Mouse (Mus musculus) heart, postnatal 14 days (tissue): ENCODE results near the gene Ccdc12. TPM values are rescaled to one million over a fixed set of nuclear protein-coding genes. Genes with fewer than 3 reads are reported as not detected.

Experiments used
- DNase-seq, 2 experiments: peaks; one replicate each; pipeline ENCODE4 v3.0.0; 2021 to 2022
- intact Hi-C: fragments of 180-260 bp; cut with DNase I; formaldehyde crosslinking; loops from one replicate; pipeline ENCODE4 v1.15.1; 2025
- long read RNA-seq, 2 experiments: library from polyadenylated mRNA; stranded (forward); transcript quantifications; one replicate each; pipeline ENCODE4 v2.0.0; 2021
- total RNA-seq, 2 experiments: library from RNA; stranded (reverse); gene quantifications; 2 replicates each; pipeline ENCODE4 v1.2.3; 2021

Gene Ccdc12
- total RNA-seq: 10 to 100 TPM; 65.4 to 68.1 TPM
- long read RNA-seq, experiment 1, transcript Ccdc12-201 (7 exons, 834 nt): major isoform, 51 of 55 reads
- long read RNA-seq, experiment 1, partial matches to known transcripts: 0 of 55 reads
- long read RNA-seq, experiment 1, other reads (novel, unspliced or antisense): 0 of 55 reads
- long read RNA-seq, experiment 2, transcript Ccdc12-201 (7 exons, 834 nt): major isoform, 37 of 43 reads
- long read RNA-seq, experiment 2, partial matches to known transcripts: 1 of 43 reads
- long read RNA-seq, experiment 2, other reads (novel, unspliced or antisense): 1 of 43 reads

- DNase-seq: peak; percentile 95 to 96
- intact Hi-C loops: no loop called here
Observed at GRCm38 (mm10) chr9:110656249-110657221, at the start of gene Ccdc12. Gene Ccdc12 (plus strand): TSS chr9:110656503.

GRCm38 (mm10) chr9:110611471-110611870, 44.8 kb upstream of the Ccdc12 start:
- intact Hi-C loops: no loop called here
- DNase-seq: no peak

- DNase-seq: peak in 1 of 2 experiments; percentile 33
- intact Hi-C loops: no loop called here
Observed at GRCm38 (mm10) chr9:110617081-110617480, 39.2 kb upstream of the Ccdc12 start.

- DNase-seq: no peak
- intact Hi-C loops: no loop called here
Observed at GRCm38 (mm10) chr9:110620180-110620579, 36.1 kb upstream of the Ccdc12 start.

GRCm38 (mm10) chr9:110620685-110621084, 35.6 kb upstream of the Ccdc12 start:
- intact Hi-C loops: no loop called here
- DNase-seq: no peak

- no peak for DNase-seq
Observed at GRCm38 (mm10) chr9:110622621-110623219, 33.6 kb upstream of the Ccdc12 start.

GRCm38 (mm10) chr9:110623416-110624195, 32.7 kb upstream of the Ccdc12 start:
- intact Hi-C loops: no loop called here
- DNase-seq: no peak

More at GRCm38 (mm10) chr9:110622621-110623219, 33.6 kb upstream of the Ccdc12 start:
- intact Hi-C loops: no loop called here

- DNase-seq: peak; percentile 87 to 88
- intact Hi-C loops: no loop called here
Observed at GRCm38 (mm10) chr9:110624361-110625166, 31.7 kb upstream of the Ccdc12 start, which contains the start of gene Nradd. Gene Nradd (minus strand): TSS chr9:110624452.

GRCm38 (mm10) chr9:110625350-110625908, 30.9 kb upstream of the Ccdc12 start:
- intact Hi-C loops: no loop called here
- no peak for DNase-seq

GRCm38 (mm10) chr9:110630171-110630570, 26.1 kb upstream of the Ccdc12 start:
- intact Hi-C loops: loop anchor here (5.0 kb wide), 2 partner anchors 183 to 218 kb away; no protein-coding TSS in a partner anchor
- no peak for DNase-seq

GRCm38 (mm10) chr9:110631191-110631590, 25.1 kb upstream of the Ccdc12 start:
- intact Hi-C loops: loop anchor here (5.0 kb wide), 2 partner anchors 184 to 219 kb away; no protein-coding TSS in a partner anchor
- peak; percentile 57 to 69 for DNase-seq

GRCm38 (mm10) chr9:110631651-110632275, 24.5 kb upstream of the Ccdc12 start:
- intact Hi-C loops: loop anchor here (5.0 kb wide), 2 partner anchors 184 to 219 kb away; no protein-coding TSS in a partner anchor
- no peak for DNase-seq

- intact Hi-C loops: loop anchor here (5.0 kb wide), 2 partner anchors 185 to 220 kb away; no protein-coding TSS in a partner anchor
- no peak for DNase-seq
Observed at GRCm38 (mm10) chr9:110632671-110633070, 23.6 kb upstream of the Ccdc12 start.

GRCm38 (mm10) chr9:110633882-110634281, 22.4 kb upstream of the Ccdc12 start:
- intact Hi-C loops: loop anchor here (5.0 kb wide), 2 partner anchors 187 to 222 kb away; no protein-coding TSS in a partner anchor
- DNase-seq: no peak

GRCm38 (mm10) chr9:110635225-110635624, 21.1 kb upstream of the Ccdc12 start:
- DNase-seq: peak; percentile 93 to 96
- intact Hi-C loops: loop anchor here (1.0 to 5.0 kb wide), 3 partner anchors 74 to 237 kb away; no protein-coding TSS in a partner anchor

GRCm38 (mm10) chr9:110638611-110639021, 17.7 kb upstream of the Ccdc12 start:
- intact Hi-C loops: loop anchor here (5.0 kb wide), 2 partner anchors 144 to 234 kb away; no protein-coding TSS in a partner anchor
- no peak for DNase-seq

GRCm38 (mm10) chr9:110641006-110641405, 15.3 kb upstream of the Ccdc12 start:
- intact Hi-C loops: no loop called here
- DNase-seq: no peak
